Mouse (Mus musculus) effector memory CD4-positive, alpha-beta T cell, adult 7 months (primary cell): ENCODE results near the gene Morf4l2. TPM values are rescaled to one million over a fixed set of nuclear protein-coding genes. Genes with fewer than 3 reads are reported as not detected.

Experiments used
- polyA plus RNA-seq: library from polyadenylated mRNA; unstranded; fragments of 100-300 nt; shearing (Covaris generic); gene quantifications from one replicate; pipeline ENCODE4 v1.2.1, GENCODE M21; 2017

Gene Morf4l2
- polyA plus RNA-seq, result 161 TPM

GRCm38 (mm10) chrX:136743459-136743858 is at the start of gene Morf4l2:
Morf4l2 (minus strand) TSS chrX:136743690.

GRCm38 (mm10) chrX:136780041-136780440 is 36.6 kb upstream of the Morf4l2 start, which contains the start of gene Glra4:
Glra4 (minus strand) TSS chrX:136780141.

DNA sequence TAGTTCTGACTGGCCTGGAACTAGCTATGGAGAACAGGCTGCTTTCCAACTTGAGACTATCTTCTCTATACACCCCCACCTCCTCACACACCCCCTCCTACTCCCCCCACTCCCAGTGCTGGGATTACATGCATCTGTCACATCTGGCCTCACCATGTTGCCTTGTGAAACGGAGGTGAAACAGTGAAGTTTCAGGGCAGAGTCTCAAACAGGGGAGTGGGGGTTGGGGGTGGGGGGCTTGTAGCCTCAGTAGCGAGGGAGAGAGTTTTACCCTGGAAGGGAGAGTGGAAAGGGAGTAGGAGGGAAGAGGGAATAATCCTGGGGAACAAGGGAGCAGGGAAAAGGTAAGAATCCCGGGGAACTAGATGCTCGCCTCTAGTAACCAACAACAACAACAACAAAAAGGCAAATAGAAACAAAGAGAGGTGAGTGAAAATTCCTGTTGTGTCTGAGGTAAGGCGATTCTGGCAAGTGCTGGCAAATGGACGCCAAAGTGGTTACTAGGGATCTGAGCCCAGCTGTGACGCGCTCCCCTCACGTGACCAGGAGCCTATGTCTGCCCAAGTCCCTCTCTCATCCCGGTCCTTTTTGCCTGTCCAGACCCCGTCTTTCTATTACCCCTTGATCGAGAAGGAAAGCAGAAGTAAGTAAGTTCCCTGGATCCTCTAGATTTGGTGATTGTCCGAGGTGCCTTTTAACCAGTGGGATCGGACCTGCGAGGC is 35.9 kb downstream of the Morf4l2 start, which contains the start of gene Tceal1:
Tceal1 (plus strand) TSS at position 537 of the 722 bp plus-strand sequence.

Other genes with a start within 250 kb of the Morf4l2 start
- gene Kir3dl1, start 225.7 kb downstream of the Morf4l2 start, polyA plus RNA-seq, result not detected
- not detected for gene Kir3dl2, start 199.6 kb downstream of the Morf4l2 start, polyA plus RNA-seq
- 0.46 TPM for gene Tceal3, start 152.8 kb downstream of the Morf4l2 start, polyA plus RNA-seq
- 0.27 TPM for gene Tceal1, start 35.7 kb downstream of the Morf4l2 start, polyA plus RNA-seq
- gene Glra4, start 36.5 kb upstream of the Morf4l2 start, polyA plus RNA-seq, result not detected
- gene Plp1, start 79.0 kb upstream of the Morf4l2 start, polyA plus RNA-seq, result 1.2 TPM
- not detected for gene Rab9b, start 125.1 kb upstream of the Morf4l2 start, polyA plus RNA-seq
- not detected for gene H2bfm, start 183.6 kb upstream of the Morf4l2 start, polyA plus RNA-seq
- 34.3 TPM for gene Tmsb15b2, start 231.8 kb upstream of the Morf4l2 start, polyA plus RNA-seq
- not detected for gene Tmsb15l, start 233.2 kb upstream of the Morf4l2 start, polyA plus RNA-seq
- 9.2 TPM for gene Tmsb15b1, start 233.2 kb upstream of the Morf4l2 start, polyA plus RNA-seq
- gene Zcchc18, start 249.5 kb upstream of the Morf4l2 start, polyA plus RNA-seq, result 14.0 TPM